In genomic region chr8:12607223-12607622, GRCm38 (mm10) we compare ENCODE assay signal across 9 mouse cellular contexts. TPM values are rescaled to one million over a fixed set of nuclear protein-coding genes. Genes with fewer than 3 reads are reported as not detected.
A peak's percentile ranks its signal among the peaks of the same experiment; 100 is the strongest.
DNase-seq lines count a peak whose midpoint lies in the region; ATAC-seq and TF ChIP-seq lines count a peak whose summit lies in the region.
"Had no signal": no experiment of that assay in that cellular context is flagged by ENCODE, and none has a peak within 500 bp of the region (broad histone marks: within the 10 kb centered on the region; RNA-seq: fewer than 3 reads in every experiment).

No protein-coding gene starts in this region.

- no peak overlapping the region for H3K9ac ChIP-seq in midbrain, embryonic 14.5 days (replicated peaks; ENCODE audit: low read length)
- H3K9ac ChIP-seq: neural tube, embryonic 12.5 days had no signal

- no peaks in the 10 kb centered on the region for H3K27me3 ChIP-seq in midbrain, embryonic 14.5 days (ENCODE audit: control insufficient read depth, insufficient read depth, low read length)
- H3K27me3 ChIP-seq: neural tube, embryonic 12.5 days had no signal

- TF ChIP-seq CTCF in gastrocnemius, adult 2 months (IDR thresholded peaks at IDR 0.05) = peak; percentile 85

- no peak overlapping the region for H3K4me3 ChIP-seq in gastrocnemius, adult 2 months
- no peak overlapping the region for H3K4me3 ChIP-seq in midbrain, embryonic 14.5 days (replicated peaks; ENCODE audit: low read depth, low read length)
- H3K4me3 ChIP-seq: neural tube, embryonic 12.5 days had no signal

- no peaks in the 10 kb centered on the region for H3K4me1 ChIP-seq in midbrain, embryonic 14.5 days (ENCODE audit: control insufficient read depth, insufficient read depth, low read length)
- H3K4me1 ChIP-seq: neural tube, embryonic 12.5 days had no signal

- WGBS in midbrain, embryonic 14.5 days = 25% methylated on average over 6 of the region's 6 CpGs

- H3K27ac ChIP-seq in gastrocnemius, adult 2 months = no peak overlapping the region
- H3K27ac ChIP-seq in midbrain, embryonic 14.5 days (replicated peaks; ENCODE audit: low read depth, low read length) = no peak overlapping the region
- H3K27ac ChIP-seq: neural tube, embryonic 12.5 days had no signal

- H3K4me2 ChIP-seq in midbrain, embryonic 14.5 days (ENCODE audit: low read length) = no peak overlapping the region
- H3K4me2 ChIP-seq: neural tube, embryonic 12.5 days had no signal

- ATAC-seq in midbrain, embryonic 14.5 days (ENCODE audit: low FRiP score, low TSS enrichment) = peak; percentile 62; the same call in 1 of the 2 replicates

- intact Hi-C loops in heart, postnatal 25 days (cut with DNase I) = loop anchor here (2.0 kb wide), 1 partner anchor 650 kb away; no protein-coding TSS in a partner anchor
- intact Hi-C loops in gastrocnemius, adult 2 months (cut with DNase I) = loop anchor here (2.0 to 5.0 kb wide), 2 partner anchors 70 to 650 kb away; no protein-coding TSS in a partner anchor
- intact Hi-C loops in left cerebral cortex, postnatal 36 days (cut with DNase I) = loop anchor here (2.0 kb wide), 1 partner anchor 650 kb away; no protein-coding TSS in a partner anchor

- H3K9me3 ChIP-seq in midbrain, embryonic 14.5 days (ENCODE audit: control insufficient read depth, low read length) = no peaks in the 10 kb centered on the region
- H3K9me3 ChIP-seq: neural tube, embryonic 12.5 days had no signal

- H3K36me3 ChIP-seq in midbrain, embryonic 14.5 days (ENCODE audit: control insufficient read depth, insufficient read depth, low read length) = no peaks in the 10 kb centered on the region
- H3K36me3 ChIP-seq: neural tube, embryonic 12.5 days had no signal

- DNase-seq in heart, adult 18-20 months = peak; percentile 48 to 79
- no peak for DNase-seq in heart, postnatal 25 days (ENCODE audit: low spot score)
- peak; percentile 79 to 86 for DNase-seq in cerebellum, postnatal 36 days
- DNase-seq in gastrocnemius, adult 2 months = peak; percentile 73
- peak; percentile 86 for DNase-seq in kidney, adult 18-20 months
- peak; percentile 74 to 76 for DNase-seq in left cerebral cortex, postnatal 36 days (ENCODE audit: low spot score in 2 of 2)
- peak; percentile 85 for DNase-seq in midbrain, embryonic 14.5 days
- peak; percentile 22 to 70 for DNase-seq in spleen, adult 18-20 months

RNA-seq across cellular contexts. Expression of gene Spaca7, which starts 34.4 kb away (rescaled TPM):
- not detected for total RNA-seq in heart, adult 18-20 months (2021)
- total RNA-seq in heart, postnatal 25 days (2021) = not detected
- total RNA-seq in gastrocnemius, adult 2 months (2021) = not detected
- not detected for total RNA-seq in left cerebral cortex, postnatal 36 days (2021)
- not detected in 2 replicates for polyA plus RNA-seq in midbrain, embryonic 14.5 days (2014; fragmentation: Nextera tagmentation; extraction: Ambion mirVana)
- polyA plus RNA-seq: neural tube, embryonic 12.5 days had no signal
